Mouse (Mus musculus): ENCODE data around the gene Skp2. TPM values are rescaled to one million over a fixed set of nuclear protein-coding genes. Genes with fewer than 3 reads are reported as not detected.

Skp2 gene
- polyA plus RNA-seq, 2 experiments = 9.8 to 23.2 TPM

DNA sequence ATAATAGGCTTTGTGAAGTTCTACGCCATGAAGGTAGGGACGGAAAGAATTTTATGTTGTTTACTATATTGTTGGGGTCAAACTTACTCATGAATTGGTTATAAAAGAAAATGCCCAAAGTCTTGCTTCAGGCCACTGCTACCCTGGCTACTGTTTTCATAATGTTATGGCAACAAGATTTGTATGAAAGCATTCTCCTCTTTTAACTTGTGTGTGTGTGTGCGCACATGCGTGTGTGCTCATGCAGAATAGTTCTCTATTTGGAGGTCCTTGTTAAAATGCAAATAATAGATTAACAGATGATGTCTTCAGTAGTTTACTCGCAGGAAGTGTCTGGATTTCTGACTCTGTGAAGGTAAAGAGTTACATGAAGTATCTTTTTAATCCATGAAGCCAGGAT is 81.5 kb downstream of the Skp2 start:
- Histone ChIP-seq H3K27ac (peak overlapping the region; percentile 96), H3K4me3 (ENCODE audit: insufficient read depth in 1 of 2, low read depth in 2 of 2, low read length in 2 of 2) (peak overlapping the region; percentile 81 to 90), H3K9ac (replicated peaks) (peak overlapping the region; percentile 96), H3K4me1 (replicated peaks; ENCODE audit: control insufficient read depth in 2 of 2, insufficient read depth in 2 of 2, low read length in 1 of 2) (peaks cover 43 to 53% of the 10 kb centered on the region in 2 experiments), H3K4me2 (ENCODE audit: low read depth) (peak overlapping the region; percentile 95), H3K27me3 (ENCODE audit: control insufficient read depth, insufficient read depth, low read length) (no peaks in the 10 kb centered on the region), H3K9me3 (ENCODE audit: control insufficient read depth, low read length) (no peaks in the 10 kb centered on the region), H3K36me3 (replicated peaks; ENCODE audit: control insufficient read depth, insufficient read depth, low read depth) (peaks cover 22% of the 10 kb centered on the region)
- no peak for ATAC-seq (ENCODE audit: insufficient read depth)
- 25% methylated on average over 5 of the region's 5 CpGs for WGBS (ENCODE audit: insufficient replicate concordance)
- DNase-seq (ENCODE audit: low read depth in 3 of 3, low spot score in 3 of 3) = no peak
- TF ChIP-seq CTCF (IDR thresholded peaks at IDR 0.05; ENCODE audit: low read depth) (no peak), EP300 (IDR thresholded peaks at IDR 0.05; ENCODE audit: low read depth) (no peak)

GRCm38 (mm10) chr15:9073067-9073608 is 82.1 kb downstream of the Skp2 start:
- peak overlapping the region; percentile 81 to 90 for H3K4me3 ChIP-seq (ENCODE audit: insufficient read depth in 1 of 2, low read depth in 2 of 2, low read length in 2 of 2)
- H3K4me1 ChIP-seq (replicated peaks; ENCODE audit: control insufficient read depth in 2 of 2, insufficient read depth in 2 of 2, low read length in 1 of 2) = peaks cover 37 to 48% of the 10 kb centered on the region in 2 experiments
- TF ChIP-seq CTCF (IDR thresholded peaks at IDR 0.05; ENCODE audit: low read depth) (no peak), EP300 (IDR thresholded peaks at IDR 0.05; ENCODE audit: low read depth) (no peak)
- H3K27ac ChIP-seq = peak overlapping the region; percentile 96
- peak overlapping the region; percentile 95 for H3K4me2 ChIP-seq (ENCODE audit: low read depth)
- DNase-seq (ENCODE audit: low read depth in 3 of 3, low spot score in 3 of 3) (no peak), ATAC-seq (ENCODE audit: insufficient read depth) (no peak)
- 5% methylated on average over 12 of the region's 12 CpGs for WGBS (ENCODE audit: insufficient replicate concordance)
- H3K36me3 ChIP-seq (replicated peaks; ENCODE audit: control insufficient read depth, insufficient read depth, low read depth) = peaks cover 22% of the 10 kb centered on the region
- H3K27me3 ChIP-seq (ENCODE audit: control insufficient read depth, insufficient read depth, low read length) = no peaks in the 10 kb centered on the region
- H3K9ac ChIP-seq (replicated peaks) = peak overlapping the region; percentile 96
- no peaks in the 10 kb centered on the region for H3K9me3 ChIP-seq (ENCODE audit: control insufficient read depth, low read length)

GRCm38 (mm10) chr15:9072630-9073029 is 82.6 kb downstream of the Skp2 start:
- Histone ChIP-seq H3K9ac (replicated peaks) (peak overlapping the region; percentile 96), H3K9me3 (ENCODE audit: control insufficient read depth, low read length) (no peaks in the 10 kb centered on the region), H3K4me3 (ENCODE audit: insufficient read depth in 1 of 2, low read depth in 2 of 2, low read length in 2 of 2) (peak overlapping the region; percentile 81 to 90), H3K27me3 (ENCODE audit: control insufficient read depth, insufficient read depth, low read length) (no peaks in the 10 kb centered on the region), H3K4me1 (replicated peaks; ENCODE audit: control insufficient read depth in 2 of 2, insufficient read depth in 2 of 2, low read length in 1 of 2) (peaks cover 33 to 44% of the 10 kb centered on the region in 2 experiments), H3K4me2 (ENCODE audit: low read depth) (peak overlapping the region; percentile 95), H3K36me3 (replicated peaks; ENCODE audit: control insufficient read depth, insufficient read depth, low read depth) (peaks cover 22% of the 10 kb centered on the region), H3K27ac (peak overlapping the region; percentile 96)
- under 1% methylated on average over 5 of the region's 5 CpGs for WGBS (ENCODE audit: insufficient replicate concordance)
- ATAC-seq (ENCODE audit: insufficient read depth) = no peak
- DNase-seq (ENCODE audit: low read depth in 3 of 3, low spot score in 3 of 3) = no peak
- TF ChIP-seq EP300 (IDR thresholded peaks at IDR 0.05; ENCODE audit: low read depth) (no peak), CTCF (IDR thresholded peaks at IDR 0.05; ENCODE audit: low read depth) (no peak)

- Histone ChIP-seq H3K9me3 (ENCODE audit: control insufficient read depth, low read length) (no peaks in the 10 kb centered on the region), H3K27me3 (ENCODE audit: control insufficient read depth, insufficient read depth, low read length) (no peaks in the 10 kb centered on the region), H3K4me3 (ENCODE audit: insufficient read depth in 1 of 2, low read depth in 2 of 2, low read length in 2 of 2) (peak overlapping the region; percentile 81 to 90), H3K27ac (peak overlapping the region; percentile 96), H3K4me2 (ENCODE audit: low read depth) (peak overlapping the region; percentile 95), H3K9ac (replicated peaks) (peak overlapping the region; percentile 96), H3K4me1 (replicated peaks; ENCODE audit: control insufficient read depth in 2 of 2, insufficient read depth in 2 of 2, low read length in 1 of 2) (peaks cover 25 to 43% of the 10 kb centered on the region in 2 experiments), H3K36me3 (replicated peaks; ENCODE audit: control insufficient read depth, insufficient read depth, low read depth) (peaks cover 22% of the 10 kb centered on the region)
- under 1% methylated on average over 64 of the region's 66 CpGs for WGBS (ENCODE audit: insufficient replicate concordance)
- ATAC-seq (ENCODE audit: insufficient read depth) (no peak; the same call in 1 of the 2 replicates), DNase-seq (ENCODE audit: low read depth in 3 of 3, low spot score in 3 of 3) (no peak)
- 0 out of 2 replicates have a peak, but pooled peaks have one; percentile 20 for TF ChIP-seq CTCF (IDR thresholded peaks at IDR 0.05; ENCODE audit: low read depth)
- no peak for TF ChIP-seq EP300 (IDR thresholded peaks at IDR 0.05; ENCODE audit: low read depth)
Measured at GRCm38 (mm10) chr15:9071556-9072544, 83.4 kb downstream of the Skp2 start.

Measured in liver, embryonic 14.5 days (tissue).